Mouse (Mus musculus): ENCODE data around the gene Smco4.

GRCm38 (mm10) chr9:15582026-15582425 is 88.8 kb downstream of the Smco4 start:
- TF ChIP-seq POLR2A (IDR thresholded peaks at IDR 0.05; ENCODE audit: borderline replicate concordance, extremely low read depth, low read depth, low read length) (no peak), CTCF (IDR thresholded peaks at IDR 0.05; ENCODE audit: insufficient read depth, low read length) (no peak)

All from lung, adult 2 months (tissue).